Mouse (Mus musculus) CD4-positive, CD25-positive, alpha-beta regulatory T cell, adult 4 months (primary cell): Measurements from ENCODE around the gene Spata32. TPM values are rescaled to one million over a fixed set of nuclear protein-coding genes. Genes with fewer than 3 reads are reported as not detected.
A peak's percentile ranks its signal among the peaks of the same experiment; 100 is the strongest.

Source experiments
- ATAC-seq: one replicate; pipeline ENCODE4 v1.8.0; 2017
- polyA plus RNA-seq, 2 experiments: library from polyadenylated mRNA; unstranded; fragments of 100-300 nt; shearing (Covaris generic); gene quantifications; one replicate each; pipeline ENCODE4 v1.2.1; 2017

The Spata32 gene
- polyA plus RNA-seq, 2 experiments from 2014 or later = not detected

DNA sequence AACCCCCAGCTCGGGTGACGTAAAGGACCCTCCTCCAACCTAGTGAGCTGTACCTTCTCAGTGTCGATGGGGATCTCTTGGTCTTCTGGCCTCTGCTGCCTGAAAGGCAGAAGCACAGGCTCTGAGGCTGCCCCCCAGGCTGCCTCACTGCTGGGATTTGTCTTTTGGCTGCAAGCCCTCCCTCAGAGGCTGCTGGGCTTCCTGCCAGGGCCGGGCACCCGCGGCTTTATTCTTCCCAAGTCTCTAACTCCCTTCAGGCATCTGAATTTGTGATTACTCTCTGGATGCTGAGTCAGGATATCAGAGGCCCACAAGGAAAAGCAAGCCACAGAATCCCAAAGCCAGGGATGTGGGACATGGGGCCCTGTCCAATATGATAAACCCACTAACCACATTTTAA lies 16.6 kb downstream of the Spata32 start:
- ATAC-seq = no peak

DNA sequence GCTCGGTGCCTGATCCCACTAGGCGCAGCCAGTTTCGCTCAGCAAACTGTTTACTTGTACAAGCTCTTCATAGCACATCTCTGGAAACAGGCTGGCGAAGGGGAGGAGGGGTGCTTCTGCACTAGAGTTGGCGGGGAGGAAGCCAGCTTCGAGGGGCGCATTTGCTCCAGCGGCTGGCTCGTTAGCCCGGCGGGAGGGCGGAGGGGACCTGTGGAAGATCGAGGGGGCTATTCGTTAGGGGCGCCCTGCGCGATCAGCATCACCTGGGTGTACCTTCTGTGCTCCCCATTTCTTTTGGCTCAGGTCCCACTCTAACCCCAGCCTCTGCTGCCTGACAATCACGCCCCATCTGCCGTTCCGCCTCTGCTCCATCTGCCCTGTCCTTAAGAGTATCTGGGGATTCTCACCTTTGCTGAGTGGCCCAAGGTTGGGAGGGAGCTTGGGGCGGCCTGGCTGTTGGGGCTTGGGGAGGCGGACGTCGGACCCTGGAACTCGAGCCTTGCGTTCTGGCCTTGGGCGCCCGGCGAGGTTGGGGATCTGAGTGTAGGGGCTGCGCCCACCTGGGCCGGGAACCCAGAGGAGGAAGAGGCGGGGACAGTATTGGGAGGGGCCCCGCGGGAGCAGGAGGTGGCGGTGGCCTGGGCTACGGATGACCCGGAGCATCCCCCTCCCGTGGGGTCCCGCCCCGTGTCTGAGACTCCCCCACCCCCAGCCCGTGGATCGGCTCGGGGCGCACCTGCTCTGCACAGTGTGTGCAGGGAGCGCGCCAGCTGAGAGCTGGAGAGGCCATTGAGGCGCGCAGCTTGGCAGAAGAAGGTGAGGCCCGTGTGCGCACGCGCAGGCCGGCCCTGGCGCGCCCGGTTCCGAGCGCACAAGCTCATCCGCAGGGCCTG lies 19.1 kb downstream of the Spata32 start:
- ATAC-seq = no peak

DNA sequence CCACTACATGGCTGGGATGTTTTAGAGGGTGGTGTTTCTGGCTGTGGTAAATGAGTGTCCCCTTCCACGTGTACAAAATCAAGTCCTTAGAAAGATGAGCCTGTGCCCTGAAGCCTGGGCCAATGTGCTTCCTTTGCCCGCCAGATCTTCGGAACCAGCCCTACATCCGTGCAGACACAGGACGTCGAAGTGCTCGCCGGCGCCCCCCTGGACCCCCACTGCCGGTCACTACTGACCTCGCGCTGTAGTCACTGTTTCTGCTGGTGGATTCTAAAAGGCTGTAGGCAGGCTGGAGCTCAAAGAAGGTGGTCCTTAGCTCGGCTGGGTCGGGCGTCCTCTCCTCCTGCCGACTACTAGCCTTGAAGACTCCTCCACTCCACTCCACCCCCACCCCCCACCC lies 19.9 kb downstream of the Spata32 start:
- ATAC-seq = no peak

DNA sequence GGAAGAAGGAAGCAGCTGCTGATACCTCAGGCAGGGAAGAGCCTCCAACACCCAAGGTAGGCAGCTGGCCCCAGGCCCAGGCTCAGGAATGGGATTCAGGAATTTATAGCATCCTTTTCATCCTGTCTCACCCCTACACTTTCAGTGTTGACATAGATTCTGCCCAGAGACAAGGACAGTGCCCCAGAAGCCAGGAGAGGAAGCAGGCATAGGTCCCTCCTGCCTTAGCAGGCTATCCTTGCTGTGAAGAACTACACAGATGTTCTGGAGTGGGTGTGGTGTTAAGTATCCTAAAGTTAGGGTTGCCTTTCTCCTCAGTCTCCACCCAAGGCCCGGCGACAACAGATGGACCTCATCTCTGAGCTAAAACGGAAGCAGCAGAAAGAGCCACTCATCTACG lies 20.9 kb downstream of the Spata32 start:
- ATAC-seq = no peak

DNA sequence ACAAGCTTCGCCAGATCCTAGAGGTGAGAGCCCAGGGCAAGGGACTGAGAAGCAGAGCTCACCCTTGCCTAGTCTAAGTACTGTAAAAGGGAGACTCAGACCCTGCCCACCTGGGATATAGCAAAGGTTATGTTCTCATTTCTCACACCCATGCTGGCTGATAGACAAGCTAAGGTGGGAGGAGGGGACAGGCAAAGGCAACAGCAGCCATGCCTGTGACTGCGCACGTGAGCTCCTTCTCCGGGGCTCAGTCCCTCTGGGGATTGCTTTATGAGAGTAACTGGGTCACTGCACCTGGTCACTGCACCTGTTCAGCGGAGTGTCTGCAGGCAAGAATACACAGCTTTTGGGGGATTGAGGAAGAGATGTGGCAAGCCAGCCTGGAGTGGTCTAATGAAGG lies 22.6 kb downstream of the Spata32 start:
- ATAC-seq = no peak

DNA sequence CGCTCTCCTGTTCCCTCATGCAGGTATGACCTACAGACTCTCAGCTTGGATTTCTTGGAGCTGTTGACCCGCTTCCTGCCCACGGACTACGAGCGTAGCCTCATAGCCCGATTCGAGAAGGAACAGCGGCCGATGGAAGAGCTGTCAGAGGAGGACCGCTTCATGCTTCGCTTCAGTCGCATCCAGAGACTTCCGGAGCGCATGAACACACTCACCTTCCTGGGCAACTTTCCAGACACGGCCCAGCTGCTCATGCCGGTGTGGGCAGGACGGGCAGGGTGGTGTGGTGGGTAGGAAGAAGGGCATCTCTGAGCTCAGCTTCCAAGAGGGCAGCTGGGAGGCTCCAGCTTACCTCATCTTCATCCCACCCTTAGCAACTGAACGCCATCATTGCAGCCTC lies 23.0 kb downstream of the Spata32 start:
- ATAC-seq = no peak

DNA sequence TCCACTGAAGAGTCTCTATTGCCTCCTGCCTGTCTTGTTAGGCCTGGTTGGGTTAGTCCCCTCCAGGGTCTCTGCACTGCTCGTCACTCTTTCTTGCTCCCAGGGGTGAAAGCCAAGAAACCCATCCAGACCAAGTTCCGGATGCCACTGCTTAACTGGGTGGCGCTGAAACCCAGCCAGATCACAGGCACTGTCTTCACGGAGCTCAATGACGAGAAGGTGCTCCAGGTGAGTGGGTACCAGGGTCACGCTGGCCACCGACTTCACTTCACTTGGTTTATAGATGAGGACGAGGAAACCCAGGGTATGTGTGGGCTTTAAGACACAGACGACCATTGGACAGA lies 24.4 kb downstream of the Spata32 start:
- no peak for ATAC-seq

DNA sequence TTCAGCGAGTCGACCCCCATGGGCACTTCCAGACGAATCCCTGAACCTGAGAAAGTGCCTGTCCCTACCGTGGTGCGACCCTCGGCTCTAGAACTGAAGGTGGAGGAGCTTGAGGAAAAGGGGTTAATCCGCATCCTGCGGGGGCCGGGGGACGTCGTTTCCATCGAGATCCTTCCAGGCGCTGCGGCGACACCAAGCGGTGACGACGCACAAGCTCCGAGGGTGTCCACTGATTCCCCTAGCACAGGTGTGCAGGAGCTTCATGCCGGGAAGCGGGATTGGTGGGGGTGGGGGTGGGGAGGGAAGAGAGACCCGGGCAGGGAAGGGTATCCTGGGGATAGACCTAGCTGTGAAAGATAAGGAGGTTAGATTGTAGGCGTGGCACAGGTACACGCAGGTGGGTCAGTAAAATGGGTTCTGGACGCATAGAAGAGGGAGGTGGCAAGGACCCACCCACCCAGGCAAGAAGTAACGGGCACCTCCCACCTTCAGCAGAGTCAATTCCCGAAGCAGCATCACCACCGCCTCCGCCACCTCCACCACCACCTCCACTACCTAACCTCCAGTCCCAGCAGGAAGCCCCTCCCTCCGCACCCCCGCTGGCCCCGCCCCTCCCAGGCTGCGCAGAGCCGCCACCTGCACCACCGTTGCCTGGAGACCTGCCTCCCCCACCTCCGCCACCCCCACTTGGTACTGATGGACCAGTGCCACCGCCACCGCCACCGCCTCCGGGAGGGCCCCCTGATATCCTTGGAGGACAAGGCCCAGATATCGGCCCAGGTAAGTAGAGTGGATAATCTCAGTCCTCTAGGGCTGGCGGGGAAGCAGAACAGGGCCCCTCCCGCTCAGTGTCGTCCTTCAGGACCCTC lies 25.0 kb downstream of the Spata32 start:
- ATAC-seq = no peak

DNA sequence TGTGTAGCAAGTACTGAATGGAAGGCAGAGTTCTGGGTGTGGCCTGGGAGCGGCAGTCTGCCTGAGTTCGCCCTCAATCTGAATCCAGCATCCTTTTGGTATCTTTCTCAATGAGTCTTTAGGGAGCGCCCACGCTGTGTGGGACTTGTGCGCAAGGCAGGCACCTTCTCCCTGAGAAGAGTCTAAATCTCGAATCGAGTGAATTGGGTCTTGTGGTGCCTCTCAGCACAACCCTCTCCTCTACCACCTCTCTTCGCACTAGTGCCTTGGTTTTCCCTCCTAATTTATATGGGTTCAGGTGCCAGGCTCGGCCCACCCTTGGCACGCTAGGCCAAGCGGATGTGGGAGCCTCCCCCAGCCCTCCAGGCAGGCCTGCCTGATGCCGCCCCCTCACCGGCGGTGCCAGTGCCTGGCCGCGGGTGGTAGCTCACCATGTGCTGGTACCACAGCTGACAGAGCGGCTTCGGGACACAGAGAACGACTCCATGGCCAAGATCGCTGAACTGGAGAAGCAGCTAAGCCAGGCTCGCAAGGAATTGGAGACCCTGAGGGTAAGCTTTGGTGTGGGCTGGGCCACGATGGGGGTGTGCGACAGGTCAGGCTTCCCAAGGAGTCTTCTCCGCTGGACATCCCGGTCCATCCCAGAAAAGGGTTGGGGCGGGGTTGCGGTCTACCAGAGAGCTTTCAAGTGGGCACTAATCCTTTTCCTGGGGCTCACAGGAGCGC lies 25.8 kb downstream of the Spata32 start:
- ATAC-seq = no peak

DNA sequence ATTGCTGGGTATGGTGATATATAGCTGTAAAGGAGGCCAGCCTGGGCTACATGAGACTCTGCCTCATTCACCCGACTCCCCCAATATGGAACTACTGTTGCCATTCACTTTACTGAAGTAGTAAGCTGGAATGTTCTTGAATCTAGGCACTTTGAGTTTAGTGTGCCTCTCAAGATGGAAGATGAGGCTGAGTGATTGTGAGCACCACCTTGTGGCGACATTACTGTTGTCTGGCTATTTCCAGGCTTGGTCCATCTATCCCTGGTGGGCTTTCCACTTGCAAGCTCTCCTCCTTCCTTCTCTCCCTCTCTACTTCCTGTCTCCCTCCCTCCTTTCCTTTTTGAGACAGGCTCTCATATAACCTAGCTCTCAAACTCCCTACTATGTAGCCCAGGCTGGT lies 33.3 kb downstream of the Spata32 start:
- ATAC-seq = peak; percentile 62

DNA sequence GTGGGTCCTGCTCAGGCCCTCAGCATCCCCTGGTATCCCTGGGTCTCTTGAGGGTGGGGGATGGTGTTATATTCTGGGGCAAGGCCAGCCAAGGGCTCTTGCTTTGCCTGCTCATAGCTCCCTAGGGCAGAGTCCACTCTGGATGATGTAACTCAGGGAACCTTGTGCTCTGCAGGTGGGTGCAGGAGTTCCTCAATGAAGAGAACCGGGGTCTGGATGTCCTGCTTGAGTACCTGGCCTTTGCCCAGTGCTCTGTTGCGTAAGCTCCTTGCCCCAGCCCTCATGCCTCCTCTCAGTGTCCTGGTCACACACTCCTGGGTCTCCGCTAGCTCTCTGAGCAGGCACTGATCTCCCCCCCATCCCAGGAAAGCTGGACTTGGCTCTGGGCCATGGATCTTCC lies 36.3 kb downstream of the Spata32 start:
- ATAC-seq = no peak

DNA sequence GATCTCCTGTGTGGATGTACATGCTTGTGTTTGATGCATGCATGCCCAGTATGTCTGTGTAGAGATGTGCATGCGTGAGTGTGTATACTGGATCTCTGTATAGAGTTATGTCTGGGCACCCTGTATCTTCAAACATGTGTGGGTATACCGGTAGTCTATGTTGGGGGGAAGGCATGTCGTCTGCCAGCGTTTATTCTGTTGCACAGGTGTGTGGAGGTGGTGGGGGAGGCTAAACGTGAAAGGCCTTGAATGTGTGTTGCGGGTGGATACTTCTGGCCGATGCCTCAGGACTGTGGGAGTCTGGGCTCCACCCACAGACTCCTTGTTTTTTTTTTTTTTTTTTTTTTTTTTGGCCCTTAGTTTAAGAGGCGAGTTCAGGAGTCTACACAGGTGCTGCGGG lies 36.9 kb downstream of the Spata32 start:
- ATAC-seq = no peak

DNA sequence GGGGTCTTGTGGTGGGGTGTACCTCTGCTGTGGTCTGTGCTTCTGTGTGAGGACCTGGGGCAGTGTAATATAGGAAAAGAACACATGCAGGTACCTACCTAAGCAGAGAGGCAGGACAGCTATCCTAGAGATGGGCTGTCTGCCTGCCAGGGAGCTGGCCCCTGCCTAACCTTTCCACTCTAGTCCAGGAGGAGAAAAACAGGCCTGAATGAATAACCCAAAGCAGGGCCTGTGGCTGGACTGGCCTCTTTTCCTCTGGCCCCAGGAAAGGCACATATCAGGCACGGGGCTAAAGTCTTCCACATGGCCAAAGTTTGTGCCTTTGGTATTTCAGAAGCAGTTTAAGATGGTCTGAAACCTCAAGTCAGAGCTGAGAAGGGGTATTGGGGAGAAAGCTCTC lies 37.8 kb downstream of the Spata32 start:
- no peak for ATAC-seq

DNA sequence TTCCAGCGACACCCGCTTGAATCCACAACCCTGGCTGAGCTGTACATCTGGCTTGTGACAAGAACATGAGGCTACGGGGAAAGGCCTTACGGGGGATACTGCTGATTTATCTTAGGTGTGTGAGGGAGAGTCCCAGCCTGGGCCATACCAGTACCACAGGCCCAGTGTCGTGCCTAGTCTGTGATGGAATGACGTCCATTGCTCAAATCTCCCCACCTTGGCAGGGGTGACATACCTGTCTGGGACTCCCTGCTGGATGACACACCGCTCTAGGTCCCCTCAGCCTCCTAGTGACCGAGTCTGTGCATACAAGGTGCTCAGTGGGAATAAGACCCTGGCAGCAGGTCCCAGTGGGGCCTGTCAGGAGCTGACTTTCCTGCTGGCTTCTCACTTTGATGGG lies 39.5 kb downstream of the Spata32 start:
- no peak for ATAC-seq

DNA sequence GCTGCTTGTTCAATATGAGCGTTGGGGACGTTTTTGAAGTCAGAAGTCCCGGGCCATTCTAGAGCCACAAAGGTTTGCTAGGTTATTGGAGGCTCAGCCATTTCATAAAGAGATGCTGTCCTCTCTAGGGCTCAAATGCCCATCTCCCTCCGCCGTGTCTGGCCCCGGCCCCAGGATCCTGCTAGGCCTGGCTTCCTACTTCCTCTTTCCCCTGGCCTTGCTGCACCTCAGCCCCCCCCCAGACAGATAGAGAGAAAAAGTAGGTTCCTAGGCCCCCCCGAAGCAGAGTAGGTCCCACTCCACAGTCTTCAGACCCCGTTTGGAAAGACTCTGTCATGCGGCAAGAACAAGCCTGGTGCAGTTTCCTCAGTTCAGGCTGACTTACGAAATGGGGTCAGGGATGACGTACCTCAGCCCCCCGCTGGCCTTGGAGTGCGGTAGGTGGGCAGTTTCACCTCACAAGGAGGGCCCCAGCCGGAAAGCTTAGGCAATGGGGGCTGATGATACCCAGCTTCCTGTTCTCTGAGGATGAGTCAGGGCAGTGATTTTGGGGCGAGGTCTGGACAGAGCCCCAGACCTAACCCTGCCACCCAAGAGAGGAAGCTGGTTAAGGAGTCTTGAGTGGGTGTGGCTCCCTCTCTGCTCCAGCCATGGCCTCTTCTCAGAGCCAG lies 40.3 kb downstream of the Spata32 start:
- ATAC-seq = peak; percentile 12

DNA sequence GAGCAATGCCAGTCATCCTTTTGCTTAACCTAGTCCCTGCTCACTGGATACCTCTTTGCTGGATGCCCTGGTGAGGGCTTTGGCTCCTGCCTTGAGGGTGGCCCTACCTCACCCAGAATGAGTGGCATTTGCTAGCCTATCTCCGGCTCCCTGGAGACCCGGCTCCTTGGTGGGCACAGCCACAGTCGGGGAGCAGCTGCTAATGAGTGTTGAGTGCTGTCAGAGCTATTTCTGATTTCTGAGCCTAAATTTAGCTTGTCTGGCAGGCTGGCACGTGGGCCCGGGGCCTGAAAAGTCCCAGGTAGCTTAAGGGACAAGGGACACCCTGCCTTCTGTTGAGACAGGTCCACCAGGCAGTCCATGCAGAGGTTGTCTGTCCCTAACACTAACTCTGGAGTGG lies 41.0 kb downstream of the Spata32 start:
- ATAC-seq = no peak

DNA sequence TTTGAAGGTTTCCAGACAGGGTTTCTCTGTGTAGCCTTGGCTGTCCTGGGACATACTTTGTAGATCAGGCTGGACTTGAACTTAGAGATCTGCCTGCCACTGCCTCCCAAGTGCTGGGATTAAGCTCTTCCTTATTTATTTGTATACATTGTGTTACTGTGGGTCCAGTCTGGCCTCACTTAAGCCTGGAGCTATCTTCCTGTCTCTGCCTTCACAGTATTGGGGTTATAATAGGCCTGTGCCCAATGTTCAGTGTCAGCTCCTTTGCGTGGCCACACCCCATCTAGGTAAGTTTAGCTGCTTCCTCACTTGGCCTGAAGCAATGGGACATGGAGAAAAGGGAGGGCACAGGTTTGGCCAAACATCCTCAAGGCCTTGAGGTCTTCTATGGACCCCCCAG lies 41.7 kb downstream of the Spata32 start:
- no peak for ATAC-seq

DNA sequence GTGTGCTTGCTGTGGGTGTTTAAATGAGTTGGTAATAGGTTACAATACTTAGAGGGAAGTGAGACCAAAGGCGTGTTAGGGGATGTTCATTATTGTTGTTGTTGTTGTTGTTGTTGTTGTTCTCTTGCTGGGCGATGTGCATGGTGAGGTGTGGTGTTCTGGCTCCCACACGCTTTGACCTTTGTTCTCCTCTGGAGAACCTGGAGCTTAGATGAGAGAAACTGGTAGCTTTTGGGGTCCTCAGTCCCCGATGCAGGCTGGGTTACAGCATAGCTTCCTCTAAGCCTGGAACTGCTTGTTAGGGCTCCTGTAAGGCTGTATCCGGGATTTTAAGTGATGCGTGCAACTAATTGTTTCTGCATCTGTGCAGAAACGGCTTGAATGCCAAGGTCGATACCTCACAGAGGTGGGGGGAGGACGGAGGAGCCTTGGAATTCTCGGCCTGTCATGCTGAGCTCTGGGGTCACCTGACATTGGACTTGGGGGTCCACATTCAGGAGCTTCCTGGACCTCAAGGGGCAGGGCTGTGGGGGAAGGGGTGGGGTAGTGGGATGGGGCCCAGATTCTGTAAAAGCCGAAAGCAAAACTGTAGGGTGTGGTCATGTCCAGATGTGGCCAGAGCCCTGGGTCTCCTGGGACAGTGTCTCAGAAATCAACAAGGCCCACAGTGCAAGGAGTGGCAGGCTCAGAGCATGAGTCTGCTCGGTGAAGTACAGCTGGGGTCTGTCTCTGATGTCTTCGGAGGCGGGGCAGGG lies 42.4 kb downstream of the Spata32 start:
- ATAC-seq = no peak

DNA sequence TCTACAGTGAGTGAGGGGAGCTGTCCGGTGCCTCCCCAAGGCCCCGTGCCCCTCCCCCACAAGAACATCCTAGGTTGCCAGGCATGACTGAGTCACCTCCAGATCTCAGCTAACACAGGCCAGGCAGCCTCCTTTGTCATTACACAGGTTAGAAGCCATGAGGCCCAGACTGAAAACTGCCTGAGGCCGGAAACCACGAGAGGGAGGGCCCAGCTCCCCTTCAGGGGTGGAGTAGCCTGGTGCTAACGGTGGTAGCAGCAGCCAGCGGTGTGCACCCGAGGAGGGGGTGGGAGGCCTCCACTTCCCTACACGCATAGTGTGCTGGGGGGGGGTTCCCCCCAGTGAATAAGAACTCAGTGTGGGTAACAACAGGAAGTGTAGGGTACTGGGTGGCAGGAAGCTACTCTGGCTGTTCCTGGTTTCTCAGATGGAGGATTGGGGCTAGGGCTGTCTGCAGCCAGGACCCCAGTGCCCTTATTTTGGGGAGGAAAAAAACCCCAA lies 43.3 kb downstream of the Spata32 start:
- peak; percentile 91 for ATAC-seq

DNA sequence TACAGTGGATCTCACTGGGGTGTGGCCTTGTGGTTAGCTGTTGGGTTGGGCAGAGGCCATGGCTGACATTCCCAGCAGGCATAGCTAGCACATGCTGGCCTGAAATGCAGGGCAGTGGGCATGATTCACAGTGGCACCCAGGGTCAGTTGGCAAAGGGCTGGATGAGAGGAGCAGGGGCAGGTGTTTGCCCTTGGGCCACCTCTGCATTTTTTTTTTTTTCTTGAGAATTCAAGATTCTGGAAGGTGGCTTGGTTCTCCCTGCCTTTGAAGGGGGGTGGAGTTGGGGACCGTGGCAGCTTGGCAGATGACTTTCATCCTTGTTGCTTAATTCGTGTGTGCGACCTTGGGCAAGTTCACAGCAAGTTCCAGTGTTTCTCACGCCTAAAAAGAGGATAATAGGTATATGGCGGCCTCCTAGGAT lies 43.8 kb downstream of the Spata32 start:
- no peak for ATAC-seq

DNA sequence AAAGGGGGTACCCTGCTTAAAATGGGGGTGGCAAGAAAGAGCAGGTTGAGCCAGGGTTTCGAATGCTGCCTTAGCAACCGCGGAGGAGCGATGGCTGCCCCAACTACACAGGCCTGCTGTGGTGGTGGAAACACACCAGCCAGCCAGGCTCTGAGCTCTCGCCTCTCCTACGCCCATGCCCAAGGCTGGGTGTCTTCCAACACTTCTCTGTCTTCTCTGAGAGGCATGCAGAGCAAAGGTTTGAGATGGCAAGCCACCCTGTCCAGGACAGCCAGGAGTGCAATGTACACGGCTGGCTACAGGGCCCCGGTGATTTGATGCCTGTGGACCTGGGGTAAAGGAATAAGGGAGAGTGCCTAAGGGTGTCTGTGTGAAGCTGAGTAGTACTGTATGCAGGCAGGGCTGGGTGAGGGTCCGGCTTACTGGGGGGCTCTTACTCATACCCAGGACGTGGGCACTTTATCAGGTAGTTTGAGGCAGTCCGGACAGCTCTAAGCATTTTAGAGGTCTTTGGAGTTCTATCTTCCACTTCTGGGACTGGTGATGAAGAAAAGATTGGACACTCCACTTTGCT lies 44.4 kb downstream of the Spata32 start:
- ATAC-seq = no peak
